Mouse (Mus musculus) midbrain, embryonic 14.5 days (tissue): ENCODE data around the gene Slc16a13. TPM values are rescaled to one million over a fixed set of nuclear protein-coding genes. Genes with fewer than 3 reads are reported as not detected.

Experiments used
- ATAC-seq: fragments of 200-750 bp; cut with Nextera tagmentation; 2 replicates; pipeline ENCODE4 v1.8.0; 2017; ENCODE audit warnings: moderate number of reproducible peaks, moderate library complexity; ENCODE audit not compliant: low FRiP score, low TSS enrichment
- DNase-seq: peaks from one replicate; pipeline ENCODE4 v3.0.0-alpha.2; 2015
- H3K27ac ChIP-seq: fragments of 300-500 bp; sonication (generic); replicated peaks from 2 replicates; pipeline ENCODE4 v1.5.1; 2014; ENCODE audit warnings: mild to moderate bottlenecking, low read depth, low read length, moderate library complexity
- H3K27me3 ChIP-seq: fragments of 300-500 bp; sonication (generic); 2 replicates; pipeline ENCODE4 v1.6.1; 2014; ENCODE audit warnings: low read length, control low read depth, mixed read lengths; ENCODE audit not compliant: control insufficient read depth, insufficient read depth
- H3K36me3 ChIP-seq: fragments of 300-500 bp; sonication (generic); 2 replicates; pipeline ENCODE4 v1.6.1; 2014; ENCODE audit warnings: low read length, control low read depth; ENCODE audit not compliant: control insufficient read depth, insufficient read depth
- H3K4me1 ChIP-seq: fragments of 300-500 bp; sonication (generic); 2 replicates; pipeline ENCODE4 v1.6.1; 2014; ENCODE audit warnings: mild to moderate bottlenecking, antibody characterized with exemption, low read length, control low read depth; ENCODE audit not compliant: control insufficient read depth, insufficient read depth
- H3K4me2 ChIP-seq: fragments of 300-500 bp; sonication (generic); 2 replicates; pipeline ENCODE4 v1.6.1; 2014; ENCODE audit warnings: mild to moderate bottlenecking, low read length, moderate library complexity
- H3K4me3 ChIP-seq: fragments of 300-500 bp; sonication (generic); replicated peaks from 2 replicates; pipeline ENCODE4 v1.5.1; 2014; ENCODE audit warnings: low read depth, low read length
- H3K9ac ChIP-seq: fragments of 300-500 bp; sonication (generic); replicated peaks from 2 replicates; pipeline ENCODE4 v1.6.1; 2014; ENCODE audit warnings: mild to moderate bottlenecking, low read length, moderate library complexity
- H3K9me3 ChIP-seq: fragments of 300-500 bp; sonication (generic); 2 replicates; pipeline ENCODE4 v1.6.1; 2016; ENCODE audit warnings: low read length, control low read depth, mixed read lengths; ENCODE audit not compliant: control insufficient read depth
- WGBS: fragments of 180-500 bp; shearing (Covaris S2); extraction: QIAGEN DNeasy Blood & Tissue Kit; methylation state at CpG from one replicate; pipeline ENCODE4 v1.1.7; 2014; 5-methylcytosine and 5-hydroxymethylcytosine counted together
- polyA plus RNA-seq: library from polyadenylated mRNA; unstranded; fragments of >200 nt; fragmentation: Nextera tagmentation; extraction: Ambion mirVana; gene quantifications from 2 replicates; pipeline ENCODE4 v1.2.1, GENCODE M21; 2014

The Slc16a13 gene
- polyA plus RNA-seq, 1 experiment from 2014 or later: 10.7 TPM

- ATAC-seq: no peak
- Histone ChIP-seq H3K27me3 (peaks cover 31% of the 10 kb centered on the region), H3K4me3 (no peak overlapping the region), H3K36me3 (no peaks in the 10 kb centered on the region), H3K9me3 (no peaks in the 10 kb centered on the region), H3K4me1 (no peaks in the 10 kb centered on the region), H3K9ac (no peak overlapping the region), H3K27ac (no peak overlapping the region), H3K4me2 (no peak overlapping the region)
- DNase-seq: no peak
- 74% methylated on average over 11 of the region's 11 CpGs for WGBS
Observed at GRCm38 (mm10) chr11:70250150-70250549, 29.3 kb upstream of the Slc16a13 start.

DNA sequence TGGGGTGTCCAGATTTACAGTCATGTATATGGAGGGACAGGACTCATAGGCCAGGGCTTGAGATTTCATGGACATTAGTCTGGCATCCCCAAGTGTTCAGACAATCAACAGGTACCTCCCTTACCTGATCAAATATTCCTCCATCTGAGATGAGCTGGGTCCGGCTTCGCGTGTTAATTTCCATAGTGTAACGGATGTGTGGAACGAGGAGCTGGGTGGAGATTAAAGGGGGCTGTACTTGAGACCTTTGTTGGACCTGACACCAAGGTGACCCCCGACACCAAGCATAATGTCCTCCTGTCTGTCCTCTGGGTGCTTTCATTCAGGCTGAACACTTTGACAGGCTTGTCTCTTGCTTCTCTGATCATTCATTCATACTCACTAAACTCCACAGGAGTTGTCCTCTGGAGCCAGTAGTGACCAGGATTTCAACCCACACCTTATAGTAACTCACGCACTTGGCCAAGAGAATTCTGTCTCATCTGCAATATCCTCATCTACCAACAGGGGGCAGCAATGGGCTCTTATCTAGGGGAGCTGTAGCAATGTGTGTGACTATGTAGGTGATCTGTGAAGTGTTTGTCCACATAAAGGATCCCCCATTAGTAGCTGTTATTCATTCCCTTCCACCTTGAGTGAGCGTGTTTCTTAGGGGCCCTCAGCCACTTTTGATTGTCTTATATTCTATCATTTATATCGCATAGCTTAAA lies 26.4 kb upstream of the Slc16a13 start:
- Histone ChIP-seq H3K9ac (no peak overlapping the region), H3K4me1 (no peaks in the 10 kb centered on the region), H3K27me3 (peaks cover 3% of the 10 kb centered on the region), H3K36me3 (no peaks in the 10 kb centered on the region), H3K4me2 (no peak overlapping the region), H3K9me3 (no peaks in the 10 kb centered on the region), H3K27ac (no peak overlapping the region), H3K4me3 (no peak overlapping the region)
- 49% methylated on average over 9 of the region's 9 CpGs for WGBS
- ATAC-seq (no peak), DNase-seq (peak; percentile 72)

DNA sequence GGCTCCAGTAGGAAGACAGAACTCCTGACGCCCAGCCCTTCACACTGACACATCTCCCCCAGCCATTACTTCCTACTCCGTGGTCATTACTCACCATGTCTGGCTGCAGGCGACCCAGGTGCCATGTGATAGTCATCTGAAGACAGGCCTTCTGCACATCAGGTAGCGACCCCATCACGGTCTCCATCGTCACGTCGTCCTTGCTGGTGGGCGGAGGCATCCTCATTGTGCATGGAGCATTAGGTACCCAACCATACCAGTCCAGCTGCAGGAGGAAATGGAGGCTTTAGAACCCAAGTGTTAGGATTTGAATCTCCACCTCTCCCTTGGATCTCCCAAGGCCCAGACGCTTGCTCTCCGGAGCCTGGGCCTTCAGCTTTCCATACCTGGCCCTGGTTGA lies 21.7 kb upstream of the Slc16a13 start:
- Histone ChIP-seq H3K27ac (no peak overlapping the region), H3K27me3 (no peaks in the 10 kb centered on the region), H3K9me3 (no peaks in the 10 kb centered on the region), H3K4me1 (peaks cover 19% of the 10 kb centered on the region), H3K4me2 (no peak overlapping the region), H3K36me3 (no peaks in the 10 kb centered on the region), H3K9ac (no peak overlapping the region), H3K4me3 (no peak overlapping the region)
- ATAC-seq (no peak), DNase-seq (no peak)
- WGBS: 69% methylated on average over 11 of the region's 11 CpGs

GRCm38 (mm10) chr11:70239541-70240279 lies 18.8 kb upstream of the Slc16a13 start, which contains the start of the genes Gm21988 and Rnasek:
Gm21988 (minus strand) TSS chr11:70239830.
Rnasek (minus strand) TSS chr11:70239842.
- Histone ChIP-seq H3K27me3 (no peaks in the 10 kb centered on the region), H3K27ac (peak within 1 kb of the TSS; percentile 84), H3K36me3 (peaks cover 14% of the 10 kb centered on the region), H3K9ac (peak within 1 kb of the TSS; percentile 87), H3K9me3 (no peaks in the 10 kb centered on the region), H3K4me3 (peak within 1 kb of the TSS; percentile 97), H3K4me2 (peak within 1 kb of the TSS; percentile 99), H3K4me1 (peaks cover 31% of the 10 kb centered on the region)
- ATAC-seq (peak; percentile 62), DNase-seq (peak; percentile 92)
- WGBS: under 1% methylated on average over 31 of the region's 35 CpGs

DNA sequence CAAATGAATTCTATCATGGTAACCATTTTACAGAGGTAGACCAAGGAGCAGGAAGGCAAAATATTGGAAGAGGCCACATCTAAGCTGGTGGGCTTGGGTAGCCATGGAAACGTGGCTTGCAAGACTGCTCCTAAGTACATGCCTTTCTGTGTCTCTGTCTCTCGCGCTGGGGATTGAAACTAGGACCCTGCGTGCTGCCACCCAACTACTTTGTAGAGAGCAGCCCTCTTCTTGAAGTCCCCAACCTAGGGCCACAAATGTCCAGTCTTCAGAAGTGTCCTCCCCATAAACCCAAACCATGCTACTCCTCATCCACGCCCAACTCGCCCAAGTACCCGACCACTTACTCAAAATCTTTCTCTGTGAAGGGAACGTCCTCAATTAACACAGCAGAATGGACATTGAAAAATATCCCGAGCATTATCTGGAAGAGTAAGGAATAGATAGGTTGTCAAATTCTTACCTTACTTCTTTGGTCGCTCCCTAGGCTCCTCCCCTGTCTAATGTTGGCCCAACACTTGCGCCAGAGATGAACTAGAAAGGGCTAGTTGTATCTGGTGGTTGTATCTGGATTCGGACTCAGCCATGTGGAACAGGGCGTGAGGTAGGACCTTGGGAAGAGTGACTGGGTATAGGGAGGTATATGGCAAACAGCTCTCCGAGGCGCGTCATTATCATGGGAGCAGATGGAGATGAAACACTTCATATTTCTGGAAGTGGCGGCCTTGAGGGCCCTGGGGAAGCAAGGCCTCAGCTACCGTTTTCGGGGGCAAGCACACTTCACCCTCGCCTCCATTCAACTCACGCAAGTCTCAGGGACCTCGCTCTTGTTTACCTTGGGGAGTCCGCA lies 18.0 kb upstream of the Slc16a13 start:
- Histone ChIP-seq H3K27me3 (no peaks in the 10 kb centered on the region), H3K9me3 (no peaks in the 10 kb centered on the region), H3K9ac (peak overlapping the region; percentile 87), H3K4me1 (peaks cover 31% of the 10 kb centered on the region), H3K27ac (peak overlapping the region; percentile 95), H3K4me2 (peak overlapping the region; percentile 99), H3K36me3 (peaks cover 18% of the 10 kb centered on the region), H3K4me3 (peak overlapping the region; percentile 97)
- ATAC-seq (no peak), DNase-seq (peak; percentile 29)
- 12% methylated on average over 23 of the region's 23 CpGs for WGBS

- peaks cover 18% of the 10 kb centered on the region for H3K36me3 ChIP-seq
- H3K27me3 ChIP-seq: no peaks in the 10 kb centered on the region
- H3K9ac ChIP-seq: peak within 1 kb of the TSS; percentile 80
- peak within 1 kb of the TSS; percentile 97 for H3K4me3 ChIP-seq
- H3K9me3 ChIP-seq: no peaks in the 10 kb centered on the region
- WGBS: under 1% methylated on average over 70 of the region's 70 CpGs
- peaks cover 35% of the 10 kb centered on the region for H3K4me1 ChIP-seq
- DNase-seq (peak; percentile 98), ATAC-seq (peak; percentile 92)
- H3K27ac ChIP-seq: peak within 1 kb of the TSS; percentile 95
- peak within 1 kb of the TSS; percentile 99 for H3K4me2 ChIP-seq
Observed at GRCm38 (mm10) chr11:70237457-70238167, 16.7 kb upstream of the Slc16a13 start, which contains the start of gene 0610010K14Rik. 0610010K14Rik (minus strand) TSS chr11:70237914.

DNA sequence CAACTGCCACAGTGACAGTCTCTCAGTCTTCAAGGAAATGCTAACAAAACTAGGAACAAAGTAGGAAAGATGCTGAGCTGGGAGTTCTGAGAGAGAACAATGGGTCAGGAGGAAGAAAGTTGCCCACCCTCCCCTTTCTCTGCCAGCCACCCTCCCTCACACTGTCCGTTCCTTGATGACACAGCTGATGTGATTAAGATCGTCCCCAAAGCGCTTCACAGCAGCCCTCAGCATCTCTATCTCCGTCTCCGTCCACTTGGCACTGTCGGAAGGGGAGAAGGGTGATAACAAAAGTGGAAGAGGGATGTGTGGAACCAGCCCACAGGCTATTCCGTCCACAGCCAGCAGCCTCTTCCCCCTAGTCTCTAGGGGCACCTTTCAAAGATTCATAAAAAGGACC lies 15.9 kb upstream of the Slc16a13 start:
- no peaks in the 10 kb centered on the region for H3K9me3 ChIP-seq
- H3K4me3 ChIP-seq: peak overlapping the region; percentile 97
- peaks cover 35% of the 10 kb centered on the region for H3K4me1 ChIP-seq
- H3K9ac ChIP-seq: peak overlapping the region; percentile 80
- DNase-seq: no peak
- H3K27me3 ChIP-seq: no peaks in the 10 kb centered on the region; the same call in 1 of the 2 replicates
- H3K27ac ChIP-seq: peak overlapping the region; percentile 95
- WGBS: 23% methylated on average over 7 of the region's 7 CpGs
- peaks cover 18% of the 10 kb centered on the region for H3K36me3 ChIP-seq
- H3K4me2 ChIP-seq: peak overlapping the region; percentile 99
- no peak for ATAC-seq
